9 mouse cellular contexts compared by ENCODE assay signal in genomic region chr2:58055383-58055782, GRCm38 (mm10). TPM values are rescaled to one million over a fixed set of nuclear protein-coding genes. Genes with fewer than 3 reads are reported as not detected.
DNase-seq lines count a peak whose midpoint lies in the region; ATAC-seq lines count a peak whose summit lies in the region.
"Had no signal": no experiment of that assay in that cellular context is flagged by ENCODE, and none has a peak within 500 bp of the region (broad histone marks: within the 10 kb centered on the region; RNA-seq: fewer than 3 reads in every experiment).

No protein-coding gene starts in this region.

- peak; percentile 24 for DNase-seq in liver
- peak; percentile 76 for DNase-seq in adrenal gland, postnatal 14 days
- DNase-seq in embryonic facial prominence, embryonic 10.5 days (ENCODE audit: low spot score), result peak; percentile 64
- DNase-seq in left cerebral cortex, adult 11 months (ENCODE audit: low spot score), result peak; percentile 62
- peak; percentile 79 for DNase-seq in midbrain, embryonic 14.5 days
- DNase-seq in spleen, postnatal 4 days (ENCODE audit: low spot score in 2 of 2), result peak; percentile 50 to 74

- no peak overlapping the region for H3K4me3 ChIP-seq in liver, embryonic 12.5 days
- H3K4me3 ChIP-seq in embryonic facial prominence, embryonic 10.5 days, result no peak overlapping the region
- H3K4me3 ChIP-seq in hindbrain, embryonic 12.5 days, result no peak overlapping the region
- no peak overlapping the region for H3K4me3 ChIP-seq in midbrain, embryonic 14.5 days (replicated peaks; ENCODE audit: low read depth, low read length)
- H3K4me3 ChIP-seq: megakaryocyte, embryonic 14.5 days had no signal

- no peak overlapping the region for H3K9ac ChIP-seq in liver, embryonic 12.5 days
- no peak overlapping the region for H3K9ac ChIP-seq in hindbrain, embryonic 12.5 days
- H3K9ac ChIP-seq in midbrain, embryonic 14.5 days (replicated peaks; ENCODE audit: low read length), result no peak overlapping the region

- no peaks in the 10 kb centered on the region for H3K9me3 ChIP-seq in liver, embryonic 12.5 days (replicated peaks)
- H3K9me3 ChIP-seq in embryonic facial prominence, embryonic 10.5 days, result no peaks in the 10 kb centered on the region
- no peaks in the 10 kb centered on the region for H3K9me3 ChIP-seq in hindbrain, embryonic 12.5 days (replicated peaks)
- no peaks in the 10 kb centered on the region for H3K9me3 ChIP-seq in midbrain, embryonic 14.5 days (ENCODE audit: control insufficient read depth, low read length)
- H3K9me3 ChIP-seq: megakaryocyte, embryonic 14.5 days had no signal

- H3K27ac ChIP-seq in liver, embryonic 12.5 days, result no peak overlapping the region
- H3K27ac ChIP-seq in embryonic facial prominence, embryonic 10.5 days (replicated peaks), result no peak overlapping the region
- H3K27ac ChIP-seq in hindbrain, embryonic 12.5 days, result no peak overlapping the region
- H3K27ac ChIP-seq in midbrain, embryonic 14.5 days (replicated peaks; ENCODE audit: low read depth, low read length), result no peak overlapping the region

- no peak overlapping the region for H3K4me2 ChIP-seq in liver, embryonic 12.5 days
- no peak overlapping the region for H3K4me2 ChIP-seq in hindbrain, embryonic 12.5 days (replicated peaks)
- no peak overlapping the region for H3K4me2 ChIP-seq in midbrain, embryonic 14.5 days (ENCODE audit: low read length)

- ATAC-seq in liver, embryonic 12.5 days, result no peak
- peak; percentile 51; the same call in 1 of the 2 replicates for ATAC-seq in hindbrain, embryonic 12.5 days (ENCODE audit: low FRiP score)
- peak; percentile 61; the same call in 1 of the 2 replicates for ATAC-seq in midbrain, embryonic 14.5 days (ENCODE audit: low FRiP score, low TSS enrichment)

- no peaks in the 10 kb centered on the region for H3K27me3 ChIP-seq in liver, embryonic 12.5 days (replicated peaks)
- H3K27me3 ChIP-seq in embryonic facial prominence, embryonic 10.5 days (replicated peaks; ENCODE audit: low read depth, poor library complexity, severe bottlenecking), result 0 out of 2 replicates have a peak, but pooled peaks cover 3% of the 10 kb centered on the region
- H3K27me3 ChIP-seq in hindbrain, embryonic 12.5 days, result peaks cover 14% of the 10 kb centered on the region
- peaks cover 54% of the 10 kb centered on the region for H3K27me3 ChIP-seq in midbrain, embryonic 14.5 days (ENCODE audit: control insufficient read depth, insufficient read depth, low read length)

- H3K4me1 ChIP-seq in liver, embryonic 12.5 days, result no peaks in the 10 kb centered on the region
- H3K4me1 ChIP-seq in embryonic facial prominence, embryonic 10.5 days, result peaks cover 9% of the 10 kb centered on the region
- H3K4me1 ChIP-seq in hindbrain, embryonic 12.5 days, result peaks cover 5% of the 10 kb centered on the region; the same call in 1 of the 2 replicates
- no peaks in the 10 kb centered on the region for H3K4me1 ChIP-seq in midbrain, embryonic 14.5 days (ENCODE audit: control insufficient read depth, insufficient read depth, low read length)
- H3K4me1 ChIP-seq: megakaryocyte, embryonic 14.5 days had no signal

- H3K36me3 ChIP-seq in liver, embryonic 12.5 days, result no peaks in the 10 kb centered on the region
- H3K36me3 ChIP-seq in embryonic facial prominence, embryonic 10.5 days (replicated peaks), result no peaks in the 10 kb centered on the region
- H3K36me3 ChIP-seq in hindbrain, embryonic 12.5 days, result no peaks in the 10 kb centered on the region
- H3K36me3 ChIP-seq in midbrain, embryonic 14.5 days (ENCODE audit: control insufficient read depth, insufficient read depth, low read length), result no peaks in the 10 kb centered on the region

RNA-seq across cellular contexts. Expression of gene Ermn, which starts 2.7 kb away (rescaled TPM):
- not detected in 2 replicates for polyA plus RNA-seq in liver, embryonic 12.5 days (2016; fragmentation: Nextera tagmentation; extraction: Ambion mirVana)
- not detected in 2 replicates for total RNA-seq in adrenal gland, postnatal 14 days (2021)
- 0.18 and 0.67 TPM in 2 replicates for polyA plus RNA-seq in embryonic facial prominence, embryonic 10.5 days (2016; fragmentation: Nextera tagmentation; extraction: Ambion mirVana)
- 0.50 and 0.75 TPM in 2 replicates for polyA plus RNA-seq in hindbrain, embryonic 12.5 days (2016; fragmentation: Nextera tagmentation; extraction: Ambion mirVana)
- 0.27 and 0.47 TPM in 2 replicates for polyA plus RNA-seq in midbrain, embryonic 14.5 days (2014; fragmentation: Nextera tagmentation; extraction: Ambion mirVana)

RNA-seq across cellular contexts. Expression of gene Galnt5, which starts 57.7 kb away (rescaled TPM):
- 0.04 and 0.14 TPM in 2 replicates for polyA plus RNA-seq in liver, embryonic 12.5 days (2016; fragmentation: Nextera tagmentation; extraction: Ambion mirVana)
- total RNA-seq in adrenal gland, postnatal 14 days (2021), result 0.08 and 0.15 TPM in 2 replicates
- polyA plus RNA-seq in embryonic facial prominence, embryonic 10.5 days (2016; fragmentation: Nextera tagmentation; extraction: Ambion mirVana), result 0.15 and 0.37 TPM in 2 replicates
- polyA plus RNA-seq in hindbrain, embryonic 12.5 days (2016; fragmentation: Nextera tagmentation; extraction: Ambion mirVana), result 0.54 and 0.81 TPM in 2 replicates
- 0.05 TPM in 1 of 2 replicates, not detected in the other for polyA plus RNA-seq in midbrain, embryonic 14.5 days (2014; fragmentation: Nextera tagmentation; extraction: Ambion mirVana)

Comparison
In these comparisons a context has a peak if more than half of its experiments do, and no peak if none do; other contexts are left out.
1. DNase-seq: peak in every context shown above with its lines; median percentile 79 in midbrain, embryonic 14.5 days; 76 in adrenal gland, postnatal 14 days; 64 in embryonic facial prominence, embryonic 10.5 days; 62 in left cerebral cortex, adult 11 months; 62 in spleen, postnatal 4 days; 24 in liver.